Mouse (Mus musculus): Measurements from ENCODE around the gene Ccnj.

Gene Ccnj

DNA sequence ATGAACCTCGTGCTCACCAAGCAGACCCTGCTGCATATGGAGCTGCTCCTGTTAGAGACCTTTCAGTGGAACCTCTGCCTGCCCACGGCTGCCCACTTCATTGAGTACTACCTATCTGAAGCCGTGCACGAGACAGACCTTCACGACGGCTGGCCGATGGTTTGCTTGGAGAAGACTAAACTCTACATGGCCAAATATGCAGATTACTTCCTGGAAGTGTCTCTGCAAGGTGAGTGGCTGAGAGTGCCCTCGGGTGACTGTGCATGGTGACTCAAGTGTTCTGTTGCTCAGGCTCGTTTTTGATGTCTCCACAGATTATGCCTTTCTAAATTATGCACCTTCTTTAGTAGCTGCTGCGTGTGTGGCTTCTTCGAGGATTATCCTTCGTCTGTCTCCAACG, 13.7 kb downstream of the Ccnj start:
- peak in 1 of 2 experiments; percentile 7 for DNase-seq (ENCODE audit: low spot score in 2 of 2)

GRCm38 (mm10) chr19:40849391-40849790, 18.3 kb downstream of the Ccnj start:
- no peak for DNase-seq (ENCODE audit: low spot score in 2 of 2)

- DNase-seq (ENCODE audit: low spot score in 2 of 2) = no peak
Observed at GRCm38 (mm10) chr19:40859555-40859954, 28.5 kb downstream of the Ccnj start.

GRCm38 (mm10) chr19:40868284-40868683, 37.2 kb downstream of the Ccnj start:
- DNase-seq (ENCODE audit: low spot score in 2 of 2) = peak in 1 of 2 experiments; percentile 6

- no peak for DNase-seq (ENCODE audit: low spot score in 2 of 2)
Observed at GRCm38 (mm10) chr19:40869425-40870105, 38.5 kb downstream of the Ccnj start.

- DNase-seq (ENCODE audit: low spot score in 2 of 2) = peak; percentile 64 to 70
Observed at GRCm38 (mm10) chr19:40872955-40873665, 42.0 kb downstream of the Ccnj start.

GRCm38 (mm10) chr19:40881700-40882099, 50.6 kb downstream of the Ccnj start:
- no peak for DNase-seq (ENCODE audit: low spot score in 2 of 2)

GRCm38 (mm10) chr19:40888887-40889286, 57.8 kb downstream of the Ccnj start:
- DNase-seq (ENCODE audit: low spot score in 2 of 2) = no peak

GRCm38 (mm10) chr19:40894071-40894506, 63.0 kb downstream of the Ccnj start:
- DNase-seq (ENCODE audit: low spot score in 2 of 2) = no peak

DNA sequence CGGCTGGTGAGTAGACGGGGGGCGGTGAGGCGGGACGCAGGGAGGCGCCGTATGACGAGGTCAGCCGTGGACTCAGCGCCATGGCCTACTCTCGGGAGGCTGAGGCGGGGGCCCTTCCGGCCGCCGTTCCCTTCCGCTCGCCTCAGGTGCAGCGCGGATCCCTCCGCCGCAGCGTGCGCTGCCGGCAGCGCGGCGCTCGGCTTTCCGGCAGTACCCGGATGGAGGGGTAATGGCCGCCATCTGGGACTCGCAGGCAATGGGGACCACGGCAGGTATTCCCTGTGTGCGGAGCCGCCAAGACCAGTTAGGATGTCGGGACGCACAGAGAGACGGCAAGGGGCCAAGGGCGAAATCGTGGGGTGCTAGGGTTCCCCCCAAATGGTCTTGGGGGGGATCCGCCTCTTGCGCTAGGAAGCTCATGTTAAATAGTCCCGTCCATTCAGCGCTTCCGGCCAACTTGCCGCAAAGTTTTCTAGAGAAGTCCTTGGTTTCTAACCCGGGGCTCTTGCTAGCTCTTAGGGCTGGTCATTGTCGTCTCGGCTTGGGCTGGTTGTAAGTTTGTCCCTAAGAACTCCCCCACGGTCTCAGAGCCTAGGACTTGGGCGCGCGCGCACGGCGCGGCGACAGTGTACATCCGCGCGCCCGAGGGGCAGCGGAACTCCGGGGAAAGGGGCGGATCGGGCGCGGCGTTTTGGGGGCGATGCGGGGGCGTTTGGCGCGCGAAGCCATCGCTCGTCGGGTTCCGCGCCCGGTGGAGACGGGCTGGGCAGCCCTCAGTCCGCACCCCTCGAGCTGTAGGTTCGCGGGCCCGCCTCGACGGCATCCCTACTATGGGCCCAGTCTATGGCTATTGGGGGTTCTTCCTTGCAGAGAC, 63.7 kb downstream of the Ccnj start, which contains the start of gene Zfp518a:
TSS of gene Zfp518a (plus strand) at position 187 of the 874 bp plus-strand sequence.
- peak; percentile 76 to 90 for DNase-seq (ENCODE audit: low spot score in 2 of 2)

DNA sequence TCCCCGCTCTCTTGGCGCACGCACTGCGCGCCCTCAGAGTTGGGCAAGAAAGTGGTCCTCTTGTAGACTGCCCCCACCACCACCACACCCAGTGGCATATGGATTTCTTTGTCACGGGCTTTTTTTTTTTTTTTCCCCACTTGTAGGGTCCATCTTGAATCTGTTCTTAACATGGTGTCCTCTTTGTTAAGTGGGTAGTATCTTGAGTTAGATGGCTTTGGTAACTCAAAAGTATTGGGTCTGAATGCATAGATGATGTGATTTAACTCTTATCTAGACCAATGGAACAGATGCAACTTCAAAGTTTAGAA, 64.3 kb downstream of the Ccnj start:
- DNase-seq (ENCODE audit: low spot score in 2 of 2) = no peak
